Mouse (Mus musculus): ENCODE measurements around the gene Daam1. TPM values are rescaled to one million over a fixed set of nuclear protein-coding genes. Genes with fewer than 3 reads are reported as not detected.

Daam1 gene
- polyA plus RNA-seq, 1 experiment from 2014 or later, result 10.0 TPM

Other genes starting within 250 kb of the Daam1 start
- 0.54 and 0.77 TPM in 2 replicates for gene Gpr135, start 240.0 kb downstream of the Daam1 start, polyA plus RNA-seq (2015; fragmentation: Nextera tagmentation; extraction: Ambion mirVana)

Measured in stomach, embryonic 15.5 days (tissue).